Mouse (Mus musculus) monocyte, adult 5-6 weeks (primary cell): ENCODE measurements around the gene Tnfrsf13c. TPM values are rescaled to one million over a fixed set of nuclear protein-coding genes. Genes with fewer than 3 reads are reported as not detected.

Experiments
- ATAC-seq: fragments of 153-309, 156-312 bp; replicated peaks from 2 replicates; pipeline ENCODE4 v1.8.0; 2017; ENCODE audit warnings: mild to moderate bottlenecking; ENCODE audit not compliant: low TSS enrichment, insufficient number of reproducible peaks, severe bottlenecking, poor library complexity, low FRiP score
- total RNA-seq: library from RNA; stranded (forward); fragments of 200-1000, 200-491, 200-594 nt; gene quantifications from 3 replicates; pipeline ENCODE4 v1.2.3, GENCODE M21; 2017

The Tnfrsf13c gene
- total RNA-seq, 1 experiment from 2014 or later: 17.9 TPM

DNA sequence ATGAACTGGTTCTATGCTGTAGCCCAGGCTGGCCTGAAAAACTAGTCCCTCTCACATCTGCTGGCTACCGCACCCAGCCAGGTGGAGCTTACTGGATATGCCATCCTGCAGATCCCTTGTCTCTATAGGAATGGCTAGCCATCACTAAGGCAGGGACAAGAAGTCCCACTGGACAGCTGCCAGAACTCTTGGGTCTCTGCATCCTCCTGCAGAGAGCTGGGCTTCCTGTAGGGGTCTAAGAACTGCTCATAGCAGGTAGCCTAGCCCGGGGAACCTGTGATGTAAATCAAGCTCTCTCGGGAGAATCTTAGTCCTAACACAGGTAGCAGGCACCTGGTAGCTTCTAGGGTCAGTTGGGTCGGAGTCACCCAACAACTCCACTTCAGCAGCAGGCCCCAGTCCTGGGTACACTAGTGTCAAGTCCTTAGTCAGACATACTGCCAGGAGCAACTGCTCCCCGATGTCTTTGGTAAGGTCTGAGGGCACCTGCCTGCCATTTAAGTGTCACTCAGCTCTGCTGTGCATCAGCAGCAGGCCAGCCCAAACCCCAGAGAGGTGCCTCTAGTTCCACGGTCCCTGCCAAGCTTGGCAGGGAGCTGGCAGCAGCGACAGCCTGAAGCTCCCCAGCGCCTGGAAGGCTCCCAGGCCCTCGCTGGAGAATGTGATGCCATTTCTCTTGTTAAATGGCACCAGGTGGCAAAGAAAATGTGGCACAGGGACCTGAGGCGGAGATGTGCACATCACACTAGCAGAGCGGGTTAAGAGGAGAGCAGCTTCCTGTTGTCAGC lies 7.6 kb upstream of the Tnfrsf13c start:
- ATAC-seq: no peak

DNA sequence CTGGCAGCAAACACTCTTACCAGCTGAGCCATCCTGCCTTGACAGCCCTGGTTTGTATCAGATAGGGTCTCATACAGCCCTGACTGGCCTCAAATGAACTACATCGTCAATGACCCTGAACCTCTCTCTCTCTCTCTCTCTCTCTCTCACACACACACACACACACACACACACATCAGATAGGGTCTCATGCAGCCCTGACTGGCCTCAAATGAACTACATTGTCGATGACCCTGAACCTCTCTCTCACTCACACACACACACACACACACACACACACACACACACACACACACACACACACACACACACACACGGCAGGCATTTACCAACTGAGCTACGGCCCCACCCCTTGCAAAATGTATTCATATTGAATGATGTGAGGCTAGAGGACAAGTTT lies 6.9 kb upstream of the Tnfrsf13c start:
- ATAC-seq: no peak

DNA sequence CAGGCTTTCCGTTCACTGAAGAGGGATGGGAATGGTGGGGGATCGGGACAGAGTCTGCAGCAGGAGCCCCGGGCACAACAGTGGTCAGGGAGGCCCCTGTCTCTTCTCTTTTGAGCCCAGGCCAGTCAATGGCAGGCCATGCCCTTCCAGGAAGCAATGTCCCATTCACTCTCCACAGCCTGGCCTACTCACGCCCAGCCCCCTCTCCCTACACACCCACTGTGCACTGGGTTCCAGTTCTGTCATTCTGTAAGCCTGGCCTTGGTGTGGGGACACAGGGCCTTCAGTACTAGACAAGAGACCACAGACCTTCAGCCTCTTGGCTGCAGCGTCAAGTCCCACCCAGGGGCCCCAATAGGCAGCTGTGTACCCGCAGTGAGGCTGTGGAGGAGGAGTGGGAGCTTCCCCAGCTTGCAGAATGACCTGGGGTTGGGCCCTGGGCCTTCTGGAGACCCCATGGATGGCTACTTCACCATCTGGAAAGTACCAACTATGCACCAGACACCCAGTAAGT lies 6.0 kb upstream of the Tnfrsf13c start:
- no peak for ATAC-seq

DNA sequence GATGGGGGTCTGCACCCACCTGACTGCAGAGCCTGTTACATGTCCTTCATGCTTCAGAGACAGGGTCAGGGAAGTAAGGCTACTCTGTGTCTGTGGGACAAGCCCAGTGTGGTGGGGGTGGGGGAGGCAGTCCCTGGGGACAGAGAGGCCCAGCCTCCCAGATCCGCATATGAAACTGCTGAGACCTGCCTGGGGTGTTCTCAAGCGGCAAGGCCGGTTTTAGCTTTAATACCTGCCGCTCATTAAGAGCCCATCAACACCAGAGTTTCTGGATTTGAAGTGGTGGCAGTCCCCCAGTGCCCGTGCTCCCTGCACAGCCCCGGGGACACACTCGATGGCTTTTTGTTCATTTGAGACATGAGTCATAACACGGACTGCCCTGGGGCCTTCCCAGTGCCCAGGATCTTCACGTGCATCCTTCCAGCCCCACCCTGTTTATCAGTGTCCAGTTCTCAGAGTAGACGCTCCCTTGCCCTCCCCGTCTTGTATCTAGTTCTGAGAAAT lies 5.4 kb upstream of the Tnfrsf13c start:
- ATAC-seq: no peak

DNA sequence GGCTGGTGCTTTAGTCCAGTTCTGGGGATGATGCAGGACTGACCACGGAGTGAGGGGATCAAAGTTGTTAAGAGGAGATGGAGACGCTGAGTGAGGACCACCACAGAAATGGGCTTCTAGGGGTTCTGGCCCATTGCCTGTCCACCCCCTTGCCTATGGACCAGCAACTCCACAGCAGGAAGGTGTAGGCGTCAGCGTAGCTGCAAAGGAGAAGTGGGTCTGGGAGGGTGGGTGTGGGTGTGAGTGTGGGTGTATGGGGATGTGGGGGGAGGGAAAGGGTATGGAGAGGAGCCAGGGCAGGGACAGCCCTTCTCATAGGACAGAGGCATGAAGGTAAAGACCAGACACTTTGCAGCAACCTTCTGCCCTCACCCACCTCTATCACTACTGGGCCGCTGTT lies 1.6 kb upstream of the Tnfrsf13c start:
- ATAC-seq: no peak

DNA sequence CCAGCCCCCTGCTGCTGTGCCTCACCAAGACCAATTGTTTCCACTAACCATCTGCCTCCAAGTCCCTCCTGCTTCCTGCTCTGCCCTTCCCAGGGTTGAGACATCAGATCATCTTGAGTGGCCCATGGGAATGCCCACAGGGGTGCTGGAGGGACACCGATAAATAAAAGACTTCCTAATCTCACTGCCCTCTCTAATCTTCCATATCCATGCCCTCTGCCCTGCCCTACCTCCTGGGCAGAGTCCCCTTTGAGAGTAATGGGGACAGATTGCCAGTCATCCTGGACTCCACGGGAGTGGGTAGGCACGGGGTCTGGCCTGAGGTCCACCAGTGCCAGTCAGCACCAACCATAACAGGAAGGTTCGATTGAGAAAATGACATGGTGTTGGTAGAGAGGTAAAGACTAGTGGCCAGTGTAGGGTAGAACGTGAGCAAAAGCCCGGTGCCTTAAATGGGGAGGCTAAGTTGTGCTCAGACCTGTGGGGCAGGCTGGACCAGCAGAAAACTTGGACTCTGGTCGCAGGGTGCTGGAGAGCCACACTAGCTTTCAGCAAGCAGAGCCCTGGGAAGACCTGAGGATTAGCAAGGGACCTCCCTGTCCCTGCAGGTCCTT lies 540 bp upstream of the Tnfrsf13c start:
- ATAC-seq: no peak

DNA sequence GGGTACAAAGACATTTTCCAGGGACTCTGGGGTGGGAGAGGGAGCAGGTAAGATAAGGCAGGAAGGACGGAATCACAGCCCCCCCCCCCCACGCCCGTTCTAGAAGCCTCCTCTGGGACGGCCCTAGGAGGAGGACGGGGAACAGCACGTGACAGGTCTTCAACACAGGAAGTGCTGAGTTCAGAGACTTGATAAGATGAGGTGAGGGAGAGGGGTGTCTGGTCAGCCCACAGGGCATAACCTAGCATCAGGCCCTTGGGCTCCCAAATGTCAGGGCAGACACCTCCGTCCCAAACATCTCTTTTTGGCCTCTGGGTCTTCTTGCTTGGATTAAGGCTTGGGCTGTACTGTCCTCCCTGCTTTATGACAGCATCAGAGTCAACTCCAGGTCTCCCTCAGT lies 918 bp downstream of the Tnfrsf13c start:
- ATAC-seq: no peak

DNA sequence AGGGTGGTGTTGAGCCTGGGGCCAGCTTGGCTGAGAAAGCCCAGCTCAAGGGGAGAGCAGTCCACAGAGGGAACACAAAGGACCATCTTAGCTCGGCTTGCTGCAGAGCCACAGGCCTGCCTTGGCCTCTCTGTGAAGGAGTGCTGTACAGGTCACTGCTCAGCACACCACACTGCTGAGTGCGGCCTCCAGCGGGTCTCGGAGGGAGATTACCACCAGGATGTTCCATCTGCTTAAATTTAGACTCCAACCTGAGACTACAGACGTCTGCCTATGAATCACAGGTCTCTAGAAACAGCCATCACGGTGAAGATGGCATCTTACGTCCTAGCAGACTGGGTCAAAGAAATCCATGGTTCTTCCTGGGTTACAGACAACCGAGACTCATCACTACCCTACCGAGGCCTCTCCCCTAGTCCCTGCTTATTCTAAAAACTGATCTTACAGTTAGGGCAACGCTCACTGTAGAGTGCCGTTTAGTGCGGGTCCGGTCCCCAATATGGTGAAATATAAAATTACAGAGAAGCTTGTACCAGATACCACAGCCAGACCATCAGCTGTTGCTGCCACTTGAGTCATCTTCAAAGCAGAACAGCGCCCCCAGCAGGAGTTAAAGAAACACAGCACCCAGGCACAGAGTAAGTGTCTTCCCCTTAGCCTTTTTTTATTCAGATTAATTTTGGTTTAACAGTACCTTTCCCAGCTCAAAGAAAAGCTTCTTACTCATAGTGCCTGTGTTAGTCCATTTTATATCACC lies 2.9 kb downstream of the Tnfrsf13c start:
- no peak for ATAC-seq

DNA sequence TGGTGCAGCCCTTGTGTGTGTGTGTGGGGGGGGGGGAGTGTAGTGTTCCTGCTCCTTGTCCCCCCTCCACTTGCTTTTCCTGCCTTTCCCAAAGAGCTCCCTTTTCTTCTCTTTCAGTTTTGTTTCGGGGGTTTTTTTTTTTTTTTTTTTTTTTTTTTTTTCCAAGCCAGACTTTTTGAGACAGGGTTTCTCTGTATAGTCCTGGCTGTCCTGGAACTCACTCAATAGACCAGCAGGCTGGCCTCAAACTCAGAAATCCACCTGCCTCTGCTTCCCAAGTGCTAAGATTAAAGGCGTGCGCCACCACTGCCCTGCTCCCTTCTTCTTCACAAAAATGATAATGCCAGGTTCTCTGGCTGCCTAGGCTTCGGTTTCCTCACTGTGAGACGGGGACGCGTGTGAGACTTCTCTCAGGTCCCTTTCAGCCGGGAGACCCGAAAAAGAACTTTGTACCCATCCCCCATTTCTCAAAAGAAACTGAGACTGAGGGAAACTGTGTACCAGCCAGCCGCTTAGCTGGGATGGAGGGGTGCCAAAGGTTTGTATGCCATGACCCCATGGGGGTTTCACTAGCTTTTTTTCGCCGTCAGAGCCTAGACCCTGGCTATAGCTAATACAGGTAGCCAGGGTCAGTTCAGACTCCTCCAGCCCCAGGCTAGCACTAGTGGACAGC lies 4.0 kb downstream of the Tnfrsf13c start:
- ATAC-seq: no peak

DNA sequence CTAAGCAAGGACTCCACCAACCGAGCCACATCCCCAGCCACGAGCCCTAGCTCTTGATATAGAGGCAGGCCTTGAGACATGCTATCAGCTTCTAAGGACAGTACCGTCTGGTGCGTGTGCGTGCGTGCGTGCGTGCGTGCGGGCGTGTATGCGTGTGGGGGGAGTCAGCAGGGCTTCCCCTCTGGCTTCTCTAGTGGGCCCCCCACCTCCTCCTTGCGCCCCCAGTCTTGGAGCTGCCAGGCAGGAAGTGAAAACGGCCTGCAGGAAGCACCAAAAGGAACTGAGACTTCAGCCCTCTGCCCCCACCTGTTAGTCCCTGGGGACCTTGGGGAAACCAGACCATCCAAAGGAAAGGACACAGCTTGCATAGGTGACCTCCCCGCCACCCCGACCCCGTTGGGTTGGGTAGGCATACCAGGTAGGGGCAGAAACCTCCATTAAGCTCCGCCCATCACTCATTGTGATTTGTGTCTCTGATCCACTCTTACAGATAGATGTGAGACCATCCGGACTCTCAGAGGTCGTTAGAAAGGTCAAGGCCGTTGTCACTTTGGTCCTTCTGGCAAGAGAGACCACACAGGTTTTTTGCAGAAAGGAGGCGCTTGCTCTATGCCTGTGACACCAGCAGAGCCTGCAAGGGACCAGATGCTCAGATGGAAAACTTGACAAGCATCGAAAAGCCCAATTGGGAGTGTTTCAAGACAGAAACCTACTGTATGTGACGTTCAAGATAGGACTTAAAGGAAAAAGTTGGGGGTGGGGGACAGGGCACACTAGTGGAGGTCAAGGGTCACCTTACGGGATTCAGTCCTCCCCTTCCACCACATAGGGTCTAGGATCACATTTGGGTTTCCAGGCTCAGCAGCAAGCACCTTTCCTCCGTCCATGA lies 5.1 kb downstream of the Tnfrsf13c start:
- peak; percentile 40; the same call in 1 of the 2 replicates for ATAC-seq

DNA sequence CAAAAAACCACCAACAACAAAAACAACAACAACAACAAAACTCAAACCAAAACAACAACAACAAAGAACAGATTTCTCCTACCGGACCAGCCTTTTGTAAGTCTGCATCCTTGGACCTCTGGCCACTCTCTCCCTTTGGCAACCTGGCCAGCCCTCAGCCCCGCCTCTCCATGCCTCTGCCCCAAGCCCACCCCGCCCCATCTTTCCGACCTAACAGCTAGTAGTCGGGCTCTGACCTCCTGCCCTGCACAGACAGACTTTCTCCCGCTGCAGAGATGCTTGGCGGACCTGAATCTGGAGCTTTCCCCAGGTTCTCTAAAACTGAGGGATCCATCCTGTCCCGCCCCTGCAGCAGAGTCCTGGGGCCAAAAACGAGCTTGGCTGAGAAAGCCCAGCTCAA lies 6.2 kb downstream of the Tnfrsf13c start:
- ATAC-seq: no peak

DNA sequence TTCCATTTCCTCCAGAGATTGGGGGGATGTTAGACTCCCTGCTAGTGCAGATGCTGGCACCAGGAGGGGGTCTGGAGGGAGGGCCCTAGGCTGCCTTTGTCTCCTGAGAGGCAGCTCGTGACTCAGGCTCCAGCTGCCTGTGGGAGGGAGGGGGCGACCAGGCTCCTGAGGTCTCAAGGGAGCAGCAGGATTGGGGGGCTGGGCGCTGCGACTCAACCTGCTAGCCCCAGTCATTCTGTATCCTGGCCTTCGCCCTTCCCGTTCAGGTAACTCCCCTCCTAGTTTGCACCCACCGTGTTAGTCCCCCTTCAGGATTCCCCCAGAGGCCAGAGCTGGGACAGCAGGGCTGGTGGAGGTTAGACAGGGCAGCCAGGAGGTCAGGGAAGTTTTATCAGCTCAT lies 7.1 kb downstream of the Tnfrsf13c start:
- ATAC-seq: no peak

DNA sequence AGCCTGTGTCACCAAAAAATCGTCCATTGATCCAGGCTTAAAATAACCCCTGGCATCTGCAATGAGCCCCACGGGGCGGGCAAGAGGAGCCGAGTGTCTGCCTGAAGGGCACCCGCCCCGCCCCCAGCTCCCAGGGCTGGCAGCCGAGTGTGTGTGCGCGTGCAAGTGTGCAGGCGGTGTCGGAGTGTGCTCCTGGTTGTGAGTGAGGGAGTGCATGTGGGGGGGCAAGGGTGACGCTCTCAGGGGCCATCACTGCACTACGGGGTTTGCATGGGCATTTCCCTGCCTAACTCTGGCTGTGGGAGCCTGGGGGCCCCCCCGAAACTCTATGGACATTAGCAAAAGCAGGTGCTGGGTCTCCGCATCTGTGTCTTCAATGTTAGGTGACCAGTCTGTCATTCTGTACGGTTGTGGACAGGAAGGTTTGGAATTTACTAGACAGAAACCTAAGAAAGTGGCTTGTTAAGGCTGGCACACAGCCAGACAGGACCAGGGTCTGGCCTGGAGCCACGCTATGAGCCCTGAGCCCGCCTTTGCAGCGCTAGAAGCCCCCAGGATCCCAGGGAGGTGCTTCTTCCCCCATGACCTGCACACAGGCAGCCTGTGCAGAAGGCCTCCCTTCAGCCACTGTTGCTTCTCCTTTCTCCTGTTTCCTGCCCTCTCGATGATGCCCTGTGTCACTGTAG lies 7.9 kb downstream of the Tnfrsf13c start:
- no peak for ATAC-seq

DNA sequence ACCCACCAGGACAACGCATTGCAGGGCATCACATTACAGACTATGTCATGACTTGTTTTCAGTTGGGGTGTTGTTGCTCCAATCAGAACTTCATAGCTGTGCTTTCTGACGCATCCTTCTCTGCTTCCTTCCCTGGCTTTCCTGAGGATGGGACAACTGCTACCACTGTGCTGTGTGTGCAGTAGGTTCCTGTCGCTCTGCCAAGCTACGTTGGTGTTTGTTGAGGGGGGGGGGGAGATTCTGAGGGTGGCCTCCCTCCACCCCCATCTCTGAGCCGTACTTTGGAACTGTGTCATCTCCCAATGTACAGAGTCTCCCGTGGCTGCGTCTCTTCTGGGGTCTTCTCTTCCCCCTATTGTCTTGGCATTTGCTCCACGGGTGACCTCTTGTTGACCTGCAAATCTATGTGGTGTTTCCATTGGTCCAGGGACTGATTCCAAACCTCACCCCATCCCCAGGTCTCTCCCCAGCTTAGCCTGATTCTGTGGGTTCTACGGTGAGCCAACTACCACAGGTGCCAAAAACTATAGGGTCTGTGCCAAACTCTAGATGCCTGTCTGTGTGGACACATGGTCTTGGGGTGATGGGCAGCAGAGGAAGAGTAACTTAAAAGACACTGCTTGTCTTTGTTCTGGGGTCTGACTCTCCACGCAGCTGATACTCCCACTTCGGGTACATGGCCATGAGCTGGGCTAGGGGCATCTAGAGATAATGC lies 8.7 kb downstream of the Tnfrsf13c start:
- ATAC-seq: no peak

DNA sequence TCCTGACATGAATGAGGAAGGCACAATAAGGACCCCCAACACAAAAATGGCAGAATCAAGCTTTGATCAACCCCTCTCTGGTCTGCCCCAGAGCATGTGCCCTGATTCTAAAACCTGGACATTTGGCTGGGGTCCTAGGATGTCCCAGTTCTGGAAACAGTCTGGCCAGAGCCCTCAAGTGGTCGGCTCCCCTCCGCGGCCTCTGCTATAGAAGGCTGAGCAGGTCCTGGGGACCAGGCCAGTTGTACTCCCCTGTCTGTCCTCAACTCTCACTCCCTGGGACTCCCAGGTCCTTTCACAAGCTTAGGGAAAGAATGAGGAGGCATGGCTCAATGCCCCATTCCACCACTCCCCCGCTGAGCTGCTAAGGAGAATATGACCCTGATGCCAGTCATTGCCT lies 10.9 kb downstream of the Tnfrsf13c start:
- ATAC-seq: no peak

DNA sequence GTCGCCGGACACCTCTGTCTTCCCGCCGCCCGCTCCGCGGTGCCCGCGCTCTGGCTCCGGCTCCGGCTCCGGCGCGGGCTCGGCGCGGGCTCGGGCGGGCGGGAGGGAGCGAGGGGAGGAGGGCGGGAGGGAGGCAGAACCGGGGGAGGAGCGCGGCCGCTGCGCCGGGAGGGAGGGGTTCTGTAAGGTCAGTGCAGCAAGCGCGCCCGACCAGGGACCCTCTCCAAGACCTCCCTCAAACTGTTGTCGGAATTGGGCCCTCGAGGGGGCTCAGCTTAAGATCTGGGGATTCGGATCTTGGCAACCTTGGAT lies 11.5 kb downstream of the Tnfrsf13c start, which contains the start of gene Shisa8:
Shisa8 (minus strand) TSS at position 64 of the 312 bp plus-strand sequence.
- ATAC-seq: no peak
